Mouse (Mus musculus): ENCODE data around the gene Robo1.

- TF ChIP-seq CTCF (conservative IDR thresholded peaks at IDR 0.05; ENCODE audit: insufficient read depth, insufficient read length, low read depth, low read length) (no peak), POLR2A (IDR thresholded peaks at IDR 0.05; ENCODE audit: low read depth, low read length) (no peak)
Measured at GRCm38 (mm10) chr16:72811908-72812307, 503.8 kb downstream of the Robo1 start.
